Mouse (Mus musculus) 416B (cell line): Measurements from ENCODE around the gene Trim38.

Experiments
- DNase-seq: peaks from one replicate; pipeline ENCODE4 v3.0.0; 2011; ENCODE audit warnings: low read depth

Gene Trim38

DNA sequence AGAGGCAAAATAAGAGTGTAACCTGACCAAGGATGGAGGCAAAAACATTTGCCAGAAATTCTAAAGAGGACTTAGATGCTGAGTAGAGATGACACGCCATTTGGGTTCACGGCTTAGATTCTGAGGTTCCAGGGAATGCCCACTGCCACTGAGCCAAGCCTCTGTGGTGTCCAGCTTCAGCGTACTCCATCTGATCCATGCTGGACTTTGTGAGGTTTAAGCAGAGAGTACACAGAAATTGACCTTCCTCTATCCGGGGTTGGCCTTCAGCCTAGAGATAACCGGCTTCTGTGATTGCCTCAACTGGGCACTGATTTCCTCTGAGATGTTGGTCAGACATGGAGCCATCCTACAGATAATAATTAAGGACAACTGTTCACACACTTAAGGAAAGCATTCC lies 66.9 kb downstream of the Trim38 start:
- DNase-seq = no peak

- no peak for DNase-seq
Observed at GRCm38 (mm10) chr13:23839308-23839707, 69.6 kb downstream of the Trim38 start, which contains the start of gene Slc17a3. TSS of gene Slc17a3 (plus strand) at chr13:23839434.
